Mouse (Mus musculus) thymus, postnatal 0 days (tissue): ENCODE results near the gene Skor1. TPM values are rescaled to one million over a fixed set of nuclear protein-coding genes. Genes with fewer than 3 reads are reported as not detected.

ENCODE experiments used
- DNase-seq: peaks from one replicate; pipeline ENCODE4 v3.0.0-alpha.2; 2015; ENCODE audit warnings: low spot score
- polyA plus RNA-seq: library from polyadenylated mRNA; unstranded; fragments of >200 nt; fragmentation: Nextera tagmentation; extraction: Ambion mirVana; gene quantifications from 2 replicates; pipeline ENCODE4 v1.2.1, GENCODE M21; 2015

Gene Skor1
- polyA plus RNA-seq, 1 experiment from 2014 or later, result 0.10 TPM

- DNase-seq, result no peak
These were observed 56.2 kb downstream of the Skor1 start for GRCm38 (mm10) chr9:63092567-63092966.

- no peak for DNase-seq
These were observed 56.7 kb downstream of the Skor1 start for GRCm38 (mm10) chr9:63091971-63092528.

- no peak for DNase-seq
These were observed 57.5 kb downstream of the Skor1 start for GRCm38 (mm10) chr9:63091101-63091921.

- peak; percentile 11 for DNase-seq
These were observed 59.6 kb downstream of the Skor1 start for GRCm38 (mm10) chr9:63089141-63089540.

Other genes starting within 250 kb of the Skor1 start
- 53.0 and 57.8 TPM in 2 replicates for gene Pias1, start 161.0 kb downstream of the Skor1 start, polyA plus RNA-seq
- 42.2 and 47.1 TPM in 2 replicates for gene Map2k5, start 228.9 kb upstream of the Skor1 start, polyA plus RNA-seq